21 mouse cellular contexts compared by ENCODE assay signal in genomic region chr2:159430577-159431329, GRCm38 (mm10).
DNase-seq lines count a peak whose midpoint lies in the region; ATAC-seq and TF ChIP-seq lines count a peak whose summit lies in the region.
"Had no signal": no experiment of that assay in that cellular context is flagged by ENCODE, and none has a peak within 500 bp of the region (broad histone marks: within the 10 kb centered on the region; RNA-seq: fewer than 3 reads in every experiment).

No protein-coding gene starts in this region.

- H3K4me3 ChIP-seq in forebrain, embryonic 16.5 days (replicated peaks; ENCODE audit: low read length) = no peak overlapping the region
- no peak overlapping the region for H3K4me3 ChIP-seq in forebrain, postnatal 0 days (ENCODE audit: low read depth, low read length)
- H3K4me3 ChIP-seq in kidney, embryonic 16.5 days (ENCODE audit: low read length) = no peak overlapping the region
- H3K4me3 ChIP-seq in limb, embryonic 13.5 days = no peak overlapping the region
- H3K4me3 ChIP-seq: embryonic facial prominence, embryonic 12.5 days; heart, embryonic 15.5 days; hindbrain, embryonic 13.5 days had no signal

- H3K9me3 ChIP-seq in forebrain, embryonic 16.5 days (ENCODE audit: control insufficient read depth, low read length) = no peaks in the 10 kb centered on the region; the same call in 1 of the 2 replicates
- H3K9me3 ChIP-seq in forebrain, postnatal 0 days (ENCODE audit: low read length) = no peaks in the 10 kb centered on the region
- H3K9me3 ChIP-seq in kidney, embryonic 16.5 days (ENCODE audit: low read length) = peaks cover 6% of the 10 kb centered on the region; the same call in 1 of the 2 replicates
- peaks cover 7% of the 10 kb centered on the region; the same call in 1 of the 2 replicates for H3K9me3 ChIP-seq in limb, embryonic 13.5 days
- H3K9me3 ChIP-seq: embryonic facial prominence, embryonic 12.5 days had no signal

- DNase-seq in forebrain, postnatal 0 days = no peak
- peak; percentile 49 for DNase-seq in kidney, adult 9 months
- DNase-seq in brain, embryonic 14.5 days (ENCODE audit: low read depth) = peak; percentile 88
- DNase-seq in cerebellum, adult 11-12 months = no peak
- no peak for DNase-seq in layer of hippocampus, postnatal 25 days (ENCODE audit: extremely low spot score in 1 of 2, low spot score in 1 of 2)
- DNase-seq: adrenal gland, adult 2 months; adrenal gland, postnatal 25 days; cerebellum, adult 11 months; cerebellum, adult 9-10 months; cerebellum, postnatal 25 days; gastrocnemius, postnatal 36 days; heart, adult 11 months; heart, postnatal 14 days had no signal

- TF ChIP-seq CTCF in forebrain, postnatal 0 days (IDR thresholded peaks at IDR 0.05; ENCODE audit: low read depth) = no peak
- TF ChIP-seq CTCF in brain, embryonic 14.5 days (IDR thresholded peaks at IDR 0.05; ENCODE audit: borderline replicate concordance, extremely low read depth, insufficient read depth, insufficient read length) = no peak

- no peak overlapping the region for H3K27ac ChIP-seq in forebrain, embryonic 16.5 days (ENCODE audit: low read length)
- H3K27ac ChIP-seq in forebrain, postnatal 0 days (ENCODE audit: low read depth, low read length) = no peak overlapping the region
- H3K27ac ChIP-seq in kidney, embryonic 16.5 days (ENCODE audit: low read length) = no peak overlapping the region
- no peak overlapping the region for H3K27ac ChIP-seq in limb, embryonic 13.5 days
- H3K27ac ChIP-seq: embryonic facial prominence, embryonic 12.5 days; heart, embryonic 15.5 days; hindbrain, embryonic 13.5 days; hindbrain, postnatal 0 days had no signal

- H3K27me3 ChIP-seq in forebrain, embryonic 16.5 days (replicated peaks; ENCODE audit: control insufficient read depth, insufficient read depth, low read length) = no peaks in the 10 kb centered on the region
- no peaks in the 10 kb centered on the region for H3K27me3 ChIP-seq in forebrain, postnatal 0 days (ENCODE audit: insufficient read depth, low read length)
- no peaks in the 10 kb centered on the region for H3K27me3 ChIP-seq in kidney, embryonic 16.5 days (ENCODE audit: insufficient read depth, low read length)
- peaks cover 25% of the 10 kb centered on the region for H3K27me3 ChIP-seq in limb, embryonic 13.5 days
- H3K27me3 ChIP-seq: embryonic facial prominence, embryonic 12.5 days; heart, embryonic 15.5 days; hindbrain, embryonic 13.5 days had no signal

- H3K9ac ChIP-seq in forebrain, embryonic 16.5 days (replicated peaks; ENCODE audit: low read depth, low read length) = no peak overlapping the region
- no peak overlapping the region for H3K9ac ChIP-seq in forebrain, postnatal 0 days
- H3K9ac ChIP-seq in kidney, embryonic 16.5 days (replicated peaks; ENCODE audit: low read length) = no peak overlapping the region
- H3K9ac ChIP-seq in limb, embryonic 13.5 days = no peak overlapping the region
- H3K9ac ChIP-seq: embryonic facial prominence, embryonic 12.5 days; heart, embryonic 15.5 days; hindbrain, embryonic 13.5 days had no signal

- ATAC-seq in forebrain, embryonic 16.5 days = peak; percentile 47; the same call in 1 of the 2 replicates
- ATAC-seq in forebrain, postnatal 0 days = no peak
- ATAC-seq in kidney, embryonic 16.5 days (ENCODE audit: low FRiP score, low TSS enrichment) = no peak
- ATAC-seq in limb, embryonic 13.5 days (ENCODE audit: low FRiP score, low read depth) = peak; percentile 84
- ATAC-seq: hindbrain, postnatal 0 days had no signal

- H3K4me2 ChIP-seq in forebrain, embryonic 16.5 days (ENCODE audit: low read length) = no peak overlapping the region
- H3K4me2 ChIP-seq in forebrain, postnatal 0 days (ENCODE audit: low read depth) = no peak overlapping the region
- H3K4me2 ChIP-seq in kidney, embryonic 16.5 days (replicated peaks; ENCODE audit: low read depth, low read length) = no peak overlapping the region
- no peak overlapping the region for H3K4me2 ChIP-seq in limb, embryonic 13.5 days (replicated peaks)
- H3K4me2 ChIP-seq: embryonic facial prominence, embryonic 12.5 days; heart, embryonic 11.5 days; heart, embryonic 15.5 days; hindbrain, embryonic 13.5 days had no signal

- H3K4me1 ChIP-seq in forebrain, embryonic 16.5 days (replicated peaks; ENCODE audit: control insufficient read depth, insufficient read depth, low read length) = peaks cover 7% of the 10 kb centered on the region
- no peaks in the 10 kb centered on the region for H3K4me1 ChIP-seq in forebrain, postnatal 0 days (ENCODE audit: insufficient read depth)
- peaks cover 4% of the 10 kb centered on the region; the same call in 1 of the 2 replicates for H3K4me1 ChIP-seq in kidney, embryonic 16.5 days (ENCODE audit: insufficient read depth, low read length)
- H3K4me1 ChIP-seq in limb, embryonic 13.5 days = peaks cover 25% of the 10 kb centered on the region; the same call in 1 of the 2 replicates
- H3K4me1 ChIP-seq: embryonic facial prominence, embryonic 12.5 days; heart, embryonic 15.5 days; hindbrain, embryonic 13.5 days had no signal

- no peak for TF ChIP-seq POLR2A in brain, embryonic 14.5 days (IDR thresholded peaks at IDR 0.05; ENCODE audit: borderline replicate concordance, extremely low read depth, insufficient read depth, insufficient read length, poor library complexity, severe bottlenecking)

- no peaks in the 10 kb centered on the region for H3K36me3 ChIP-seq in forebrain, embryonic 16.5 days (ENCODE audit: control insufficient read depth, insufficient read depth)
- no peaks in the 10 kb centered on the region for H3K36me3 ChIP-seq in forebrain, postnatal 0 days (ENCODE audit: insufficient read depth)
- H3K36me3 ChIP-seq in kidney, embryonic 16.5 days (ENCODE audit: insufficient read depth, low read length) = no peaks in the 10 kb centered on the region
- H3K36me3 ChIP-seq in limb, embryonic 13.5 days = no peaks in the 10 kb centered on the region
- H3K36me3 ChIP-seq: embryonic facial prominence, embryonic 12.5 days; heart, embryonic 15.5 days; hindbrain, embryonic 13.5 days had no signal

- WGBS in forebrain, embryonic 16.5 days = 42% methylated on average over 5 of the region's 5 CpGs
- 45% methylated on average over 5 of the region's 5 CpGs for WGBS in forebrain, postnatal 0 days
- 62% methylated on average over 5 of the region's 5 CpGs for WGBS in kidney, embryonic 16.5 days
- WGBS in limb, embryonic 13.5 days = 32% methylated on average over 5 of the region's 5 CpGs

Comparison
In these comparisons a context has a peak if more than half of its experiments do, and no peak if none do; other contexts are left out.
1. ATAC-seq: peak in forebrain, embryonic 16.5 days (single experiment) and limb, embryonic 13.5 days (single experiment); none in forebrain, postnatal 0 days (single experiment) and kidney, embryonic 16.5 days (single experiment).
2. DNase-seq: peak in kidney, adult 9 months (single experiment) and brain, embryonic 14.5 days (single experiment); none in forebrain, postnatal 0 days (single experiment), cerebellum, adult 11-12 months (single experiment) and layer of hippocampus, postnatal 25 days (0 of 2).